Mouse (Mus musculus): ENCODE data around the gene Ddx50. TPM values are rescaled to one million over a fixed set of nuclear protein-coding genes. Genes with fewer than 3 reads are reported as not detected.
A peak's percentile ranks its signal among the peaks of the same experiment; 100 is the strongest.

Ddx50 gene
- 107 and 108 TPM in 2 replicates for polyA plus RNA-seq (2015; fragmentation: Nextera tagmentation; extraction: Ambion mirVana)

- Histone ChIP-seq H3K27ac (replicated peaks) (peak within 1 kb of the TSS; percentile 93), H3K9me3 (no peaks in the 10 kb centered on the region), H3K36me3 (peaks cover 11% of the 10 kb centered on the region; the same call in 1 of the 2 replicates), H3K4me2 (replicated peaks) (peak within 1 kb of the TSS; percentile 77), H3K27me3 (no peaks in the 10 kb centered on the region), H3K4me1 (peaks cover 22% of the 10 kb centered on the region), H3K4me3 (peak within 1 kb of the TSS; percentile 91), H3K9ac (replicated peaks) (peak within 1 kb of the TSS; percentile 90)
- under 1% methylated on average over 87 of the region's 89 CpGs for WGBS
- peak; percentile 100 for ATAC-seq (replicated peaks)
These were observed at the start of gene Ddx50 for GRCm38 (mm10) chr10:62650881-62651810. Gene Ddx50, minus strand, starts transcription at chr10:62651218.

GRCm38 (mm10) chr10:62692771-62693170 lies 41.8 kb upstream of the Ddx50 start:
- no peak overlapping the region for H3K27ac ChIP-seq (replicated peaks)
- no peak for ATAC-seq (replicated peaks)
- H3K4me3 ChIP-seq, result no peak overlapping the region
- H3K27me3 ChIP-seq, result no peaks in the 10 kb centered on the region
- H3K4me2 ChIP-seq (replicated peaks), result no peak overlapping the region
- H3K4me1 ChIP-seq, result no peaks in the 10 kb centered on the region; the same call in 1 of the 2 replicates
- no peak overlapping the region for H3K9ac ChIP-seq (replicated peaks)
- 69% methylated on average over 8 of the region's 8 CpGs for WGBS
- no peaks in the 10 kb centered on the region for H3K9me3 ChIP-seq
- H3K36me3 ChIP-seq, result no peaks in the 10 kb centered on the region

- H3K4me2 ChIP-seq (replicated peaks), result no peak overlapping the region
- WGBS, result 73% methylated on average over 3 of the region's 3 CpGs
These were observed 41.2 kb upstream of the Ddx50 start for GRCm38 (mm10) chr10:62692244-62692643.

GRCm38 (mm10) chr10:62687032-62687674 lies 36.1 kb upstream of the Ddx50 start:
- Histone ChIP-seq H3K27me3 (no peaks in the 10 kb centered on the region), H3K4me3 (no peak overlapping the region), H3K9ac (replicated peaks) (no peak overlapping the region), H3K27ac (replicated peaks) (peak overlapping the region; percentile 26; the same call in 1 of the 2 replicates), H3K9me3 (no peaks in the 10 kb centered on the region), H3K4me1 (peaks cover 13% of the 10 kb centered on the region), H3K36me3 (no peaks in the 10 kb centered on the region), H3K4me2 (replicated peaks) (0 out of 2 replicates have a peak overlapping the region, but pooled peaks have one; percentile 17)
- ATAC-seq (replicated peaks), result peak; percentile 75
- WGBS, result 3% methylated on average over 15 of the region's 15 CpGs

More at GRCm38 (mm10) chr10:62692244-62692643, 41.2 kb upstream of the Ddx50 start:
- Histone ChIP-seq H3K27me3 (no peaks in the 10 kb centered on the region), H3K36me3 (no peaks in the 10 kb centered on the region), H3K27ac (replicated peaks) (no peak overlapping the region), H3K9me3 (no peaks in the 10 kb centered on the region), H3K4me3 (no peak overlapping the region), H3K9ac (replicated peaks) (no peak overlapping the region), H3K4me1 (peaks cover 4% of the 10 kb centered on the region)
- no peak for ATAC-seq (replicated peaks)

- no peak overlapping the region for H3K4me3 ChIP-seq
- ATAC-seq (replicated peaks), result no peak
- H3K9ac ChIP-seq (replicated peaks), result no peak overlapping the region
- H3K4me1 ChIP-seq, result peaks cover 13% of the 10 kb centered on the region
- no peaks in the 10 kb centered on the region for H3K9me3 ChIP-seq
- no peak overlapping the region for H3K27ac ChIP-seq (replicated peaks)
- H3K36me3 ChIP-seq, result no peaks in the 10 kb centered on the region
- 56% methylated on average over 5 of the region's 5 CpGs for WGBS
- no peaks in the 10 kb centered on the region for H3K27me3 ChIP-seq
- H3K4me2 ChIP-seq (replicated peaks), result no peak overlapping the region
These were observed 32.0 kb upstream of the Ddx50 start for GRCm38 (mm10) chr10:62683043-62683442.

- Histone ChIP-seq H3K36me3 (no peaks in the 10 kb centered on the region), H3K9me3 (no peaks in the 10 kb centered on the region), H3K27ac (replicated peaks) (no peak overlapping the region), H3K4me1 (peaks cover 2% of the 10 kb centered on the region; the same call in 1 of the 2 replicates), H3K9ac (replicated peaks) (no peak overlapping the region), H3K4me2 (replicated peaks) (no peak overlapping the region), H3K27me3 (no peaks in the 10 kb centered on the region), H3K4me3 (no peak overlapping the region)
- ATAC-seq (replicated peaks), result no peak
- 92% methylated on average over 1 of the region's 1 CpGs for WGBS
These were observed 28.8 kb upstream of the Ddx50 start for GRCm38 (mm10) chr10:62679833-62680232.

GRCm38 (mm10) chr10:62677329-62677728 lies 26.3 kb upstream of the Ddx50 start:
- no peak overlapping the region for H3K27ac ChIP-seq (replicated peaks)
- H3K36me3 ChIP-seq, result no peaks in the 10 kb centered on the region
- H3K4me2 ChIP-seq (replicated peaks), result no peak overlapping the region
- no peaks in the 10 kb centered on the region for H3K9me3 ChIP-seq
- H3K4me1 ChIP-seq, result peaks cover 2% of the 10 kb centered on the region; the same call in 1 of the 2 replicates
- ATAC-seq (replicated peaks), result no peak
- WGBS, result 78% methylated on average over 5 of the region's 5 CpGs
- no peaks in the 10 kb centered on the region for H3K27me3 ChIP-seq
- H3K9ac ChIP-seq (replicated peaks), result no peak overlapping the region
- H3K4me3 ChIP-seq, result no peak overlapping the region

GRCm38 (mm10) chr10:62676196-62676595 lies 25.2 kb upstream of the Ddx50 start:
- peaks cover 2% of the 10 kb centered on the region; the same call in 1 of the 2 replicates for H3K4me1 ChIP-seq
- WGBS, result 86% methylated on average over 6 of the region's 6 CpGs

GRCm38 (mm10) chr10:62672359-62672758 lies 21.3 kb upstream of the Ddx50 start:
- Histone ChIP-seq H3K27ac (replicated peaks) (no peak overlapping the region), H3K4me1 (peaks cover 2% of the 10 kb centered on the region; the same call in 1 of the 2 replicates), H3K36me3 (no peaks in the 10 kb centered on the region), H3K4me2 (replicated peaks) (no peak overlapping the region), H3K4me3 (no peak overlapping the region), H3K9ac (replicated peaks) (no peak overlapping the region), H3K9me3 (no peaks in the 10 kb centered on the region), H3K27me3 (no peaks in the 10 kb centered on the region)
- 100% methylated on average over 2 of the region's 2 CpGs for WGBS
- no peak for ATAC-seq (replicated peaks)

More at GRCm38 (mm10) chr10:62676196-62676595, 25.2 kb upstream of the Ddx50 start:
- Histone ChIP-seq H3K4me2 (replicated peaks) (no peak overlapping the region), H3K9ac (replicated peaks) (no peak overlapping the region), H3K9me3 (no peaks in the 10 kb centered on the region), H3K4me3 (no peak overlapping the region), H3K27ac (replicated peaks) (no peak overlapping the region), H3K27me3 (no peaks in the 10 kb centered on the region), H3K36me3 (no peaks in the 10 kb centered on the region)
- no peak for ATAC-seq (replicated peaks)

GRCm38 (mm10) chr10:62669245-62669644 lies 18.2 kb upstream of the Ddx50 start:
- H3K9ac ChIP-seq (replicated peaks), result no peak overlapping the region
- ATAC-seq (replicated peaks), result no peak
- H3K4me2 ChIP-seq (replicated peaks), result no peak overlapping the region
- 79% methylated on average over 14 of the region's 14 CpGs for WGBS
- no peaks in the 10 kb centered on the region for H3K36me3 ChIP-seq
- H3K4me3 ChIP-seq, result no peak overlapping the region
- H3K9me3 ChIP-seq, result no peaks in the 10 kb centered on the region
- no peak overlapping the region for H3K27ac ChIP-seq (replicated peaks)
- H3K4me1 ChIP-seq, result no peaks in the 10 kb centered on the region
- H3K27me3 ChIP-seq, result no peaks in the 10 kb centered on the region

- H3K4me1 ChIP-seq, result no peaks in the 10 kb centered on the region
- H3K4me3 ChIP-seq, result no peak overlapping the region
- WGBS, result 85% methylated on average over 2 of the region's 2 CpGs
- no peak overlapping the region for H3K4me2 ChIP-seq (replicated peaks)
- H3K36me3 ChIP-seq, result no peaks in the 10 kb centered on the region
- H3K9me3 ChIP-seq, result no peaks in the 10 kb centered on the region
- ATAC-seq (replicated peaks), result no peak
- H3K27ac ChIP-seq (replicated peaks), result no peak overlapping the region
- no peaks in the 10 kb centered on the region for H3K27me3 ChIP-seq
- H3K9ac ChIP-seq (replicated peaks), result no peak overlapping the region
These were observed 17.4 kb upstream of the Ddx50 start for GRCm38 (mm10) chr10:62668463-62668862.

- no peak overlapping the region for H3K27ac ChIP-seq (replicated peaks)
- H3K4me1 ChIP-seq, result no peaks in the 10 kb centered on the region
- H3K4me2 ChIP-seq (replicated peaks), result no peak overlapping the region
- WGBS, result 87% methylated on average over 5 of the region's 5 CpGs
- no peak overlapping the region for H3K9ac ChIP-seq (replicated peaks)
- H3K4me3 ChIP-seq, result no peak overlapping the region
- H3K27me3 ChIP-seq, result no peaks in the 10 kb centered on the region
- no peak for ATAC-seq (replicated peaks)
- no peaks in the 10 kb centered on the region for H3K9me3 ChIP-seq
- H3K36me3 ChIP-seq, result no peaks in the 10 kb centered on the region
These were observed 17.0 kb upstream of the Ddx50 start for GRCm38 (mm10) chr10:62668043-62668442.
